Mouse (Mus musculus) c-Kit-positive CD71-negative TER-119-negative erythroid progenitor cells, embryonic 14.5 days (primary cell): ENCODE results near the gene Wdr49.
A peak's percentile ranks its signal among the peaks of the same experiment; 100 is the strongest.
"Not testable (repeated sequence)": the region's sequence is repeated elsewhere in the genome, so short reads cannot be mapped to it uniquely, and the experiment has no call there.

Experiments
- DNase-seq: peaks from one replicate; pipeline ENCODE4 v3.0.0-alpha.2; 2013; ENCODE audit warnings: low read depth

The Wdr49 gene

DNA sequence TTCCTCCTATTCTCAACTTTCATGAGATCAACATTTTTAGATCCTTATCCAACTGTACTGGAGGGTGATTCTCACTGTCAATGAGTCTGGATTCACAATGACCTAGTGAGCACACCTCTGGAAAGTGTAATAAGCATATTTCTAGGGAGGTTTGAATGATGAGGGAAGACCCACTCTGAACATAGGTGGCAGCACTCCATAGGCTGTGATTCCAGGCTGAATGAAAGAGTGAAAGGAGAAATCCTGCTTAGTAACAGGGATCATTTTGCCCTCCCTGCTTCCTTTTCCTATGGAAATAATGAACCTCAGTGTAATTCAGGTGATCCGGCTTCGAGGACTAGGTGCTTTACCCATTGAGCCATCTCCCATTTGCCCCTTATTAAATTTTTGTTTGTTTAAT lies 180.9 kb downstream of the Wdr49 start:
- DNase-seq: no peak

DNA sequence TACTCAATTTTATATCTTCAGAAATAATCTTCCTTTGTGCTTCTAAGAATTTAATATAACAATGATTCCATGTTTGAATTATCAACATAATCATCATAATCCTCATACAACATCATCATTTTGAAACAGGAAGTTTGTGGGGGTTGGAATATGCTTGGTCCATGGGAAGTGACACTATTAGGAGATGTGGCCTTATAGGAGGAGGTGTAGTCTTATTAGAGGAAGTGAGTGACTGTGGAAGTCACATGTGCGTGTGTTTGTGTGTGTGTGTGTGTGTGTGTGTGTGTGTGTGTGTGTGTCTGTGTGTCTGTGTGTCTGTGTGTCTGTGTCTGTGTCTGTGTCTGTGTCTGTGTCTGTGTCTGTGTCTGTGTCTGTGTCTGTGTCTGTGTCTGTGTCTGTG lies 182.5 kb downstream of the Wdr49 start:
- DNase-seq: not testable (repeated sequence)

DNA sequence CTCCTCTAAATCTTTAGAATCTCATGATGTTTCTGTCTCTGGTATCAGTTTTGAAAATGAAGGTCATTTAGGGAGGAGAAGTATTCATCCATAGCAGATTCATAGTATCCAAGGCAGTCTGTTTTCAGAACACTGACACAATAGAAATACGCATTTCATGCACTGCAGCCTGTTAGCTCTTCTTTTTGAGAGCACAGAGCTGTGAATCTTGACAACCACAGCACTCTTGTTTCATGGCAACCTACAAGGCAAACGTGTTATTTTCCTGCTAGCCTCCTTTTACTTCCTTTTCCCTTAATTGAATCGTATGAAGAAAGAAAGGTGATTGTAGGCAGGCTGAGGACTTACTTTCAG lies 184.2 kb downstream of the Wdr49 start:
- no peak for DNase-seq

DNA sequence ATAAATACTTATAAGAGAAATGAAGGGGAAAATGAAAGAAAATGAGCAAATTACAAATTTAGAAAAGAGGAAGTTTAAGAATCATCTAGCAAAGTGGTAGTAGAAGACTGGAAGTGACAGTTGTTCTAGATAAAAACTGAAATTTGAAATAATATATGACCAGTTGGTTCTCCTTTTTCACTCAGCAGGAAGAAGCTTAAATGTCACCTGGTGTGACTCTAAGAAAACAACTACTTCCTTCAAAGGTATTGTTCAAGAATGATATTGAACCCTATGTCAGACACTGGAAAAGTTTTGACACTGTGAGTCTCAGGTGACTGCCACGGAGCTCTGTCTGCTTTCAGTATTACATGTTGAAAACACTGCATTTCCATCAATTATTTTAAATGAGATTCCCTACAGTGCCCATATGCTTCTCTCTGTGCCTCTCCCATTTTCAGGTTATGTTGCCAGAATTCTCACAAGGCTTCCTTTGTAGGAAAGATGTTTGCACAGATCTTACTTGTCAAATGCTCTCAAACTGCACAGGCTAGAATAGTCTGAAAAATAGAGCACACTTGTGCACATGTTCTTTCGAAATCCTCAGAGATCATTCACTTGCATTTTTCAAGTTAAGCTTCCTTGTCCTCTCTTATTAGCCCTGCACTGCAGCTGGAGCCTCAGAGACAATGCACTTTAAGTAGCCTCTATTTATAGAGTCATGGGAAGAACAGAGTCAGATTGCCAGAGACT lies 184.8 kb downstream of the Wdr49 start:
- DNase-seq: no peak

DNA sequence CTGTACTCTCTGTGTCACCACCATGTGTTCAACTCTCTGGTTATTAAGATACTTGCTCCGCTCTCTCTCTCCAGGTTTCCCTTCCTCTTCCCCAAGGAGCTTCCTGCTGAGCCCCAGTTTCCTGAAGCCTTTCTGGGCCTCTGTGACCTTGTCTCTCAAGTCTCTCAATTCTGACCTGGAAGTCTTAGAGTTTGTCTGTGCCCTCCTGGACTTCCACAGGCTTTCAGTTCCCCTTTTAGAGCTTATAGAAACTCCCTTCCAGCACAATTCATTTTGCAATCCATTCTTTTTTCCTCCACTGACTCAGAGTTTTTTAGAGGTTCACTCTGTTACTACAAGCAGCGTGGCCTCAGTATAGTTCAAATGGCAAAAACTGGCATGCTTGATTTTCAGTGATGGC lies 188.7 kb downstream of the Wdr49 start:
- peak; percentile 10 for DNase-seq

DNA sequence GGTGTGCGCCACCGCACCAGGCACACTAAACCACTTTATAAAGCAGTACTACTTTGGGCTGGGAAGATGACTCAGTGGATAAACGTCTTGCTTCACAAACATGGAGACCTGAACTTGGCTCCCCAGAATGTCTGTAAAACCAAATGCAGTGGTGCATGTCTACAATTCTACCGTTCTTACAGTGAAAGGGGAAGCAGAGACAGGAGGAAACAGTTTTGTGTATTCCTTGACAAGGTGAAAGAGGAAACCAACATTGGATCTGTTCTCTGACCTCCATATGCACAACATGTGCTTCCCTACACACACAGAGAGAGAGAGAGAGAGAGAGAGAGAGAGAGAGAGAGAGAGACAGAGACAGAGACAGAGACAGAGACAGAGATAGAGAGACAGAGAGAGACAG lies 204.5 kb downstream of the Wdr49 start:
- DNase-seq: no peak

GRCm38 (mm10) chr3:75276522-75276921 lies 205.4 kb downstream of the Wdr49 start:
- no peak for DNase-seq

DNA sequence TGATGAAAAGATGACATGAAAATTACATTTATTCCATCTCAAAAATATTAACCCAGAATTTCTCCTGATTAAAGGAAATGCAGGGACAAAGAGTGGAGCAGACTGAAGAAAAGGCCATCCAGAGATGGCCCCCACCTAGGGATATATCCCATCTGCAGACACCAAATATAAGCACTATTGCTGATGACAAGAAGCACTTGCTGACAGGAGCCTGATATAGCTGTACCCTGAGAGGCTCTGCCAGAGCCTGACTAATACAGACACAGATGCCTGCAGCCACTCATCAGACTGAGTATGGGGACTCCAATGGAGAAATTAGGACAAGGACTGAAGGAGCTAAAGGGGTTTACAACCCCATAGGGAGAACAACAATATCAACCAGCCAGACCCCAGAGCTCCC lies 206.8 kb downstream of the Wdr49 start:
- DNase-seq: no peak

GRCm38 (mm10) chr3:75269978-75270377 lies 212.0 kb downstream of the Wdr49 start, which contains the start of gene Serpini2:
Serpini2 (minus strand) TSS chr3:75270078.
- no peak for DNase-seq

DNA sequence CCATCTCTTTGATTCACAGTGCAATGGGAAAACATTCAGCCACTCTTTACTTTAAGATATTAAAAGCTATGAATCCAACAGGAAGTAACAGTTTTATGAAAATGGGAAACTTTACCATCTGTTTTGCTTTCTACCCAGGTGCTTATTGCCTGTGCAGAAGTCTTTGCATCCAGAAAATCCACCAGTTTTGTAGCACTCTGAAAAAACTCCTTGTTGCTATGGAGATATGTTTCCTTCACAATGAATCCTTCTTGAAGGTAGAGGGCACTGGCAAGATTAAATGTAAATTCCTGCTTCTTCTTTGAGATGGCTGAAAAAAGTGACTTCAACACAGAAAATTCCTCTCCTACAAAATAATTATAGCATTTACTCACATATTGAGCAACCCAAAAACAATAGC lies 222.6 kb downstream of the Wdr49 start:
- no peak for DNase-seq
